Mouse (Mus musculus) heart, postnatal 0 days (tissue): ENCODE data around the gene Mef2a. TPM values are rescaled to one million over a fixed set of nuclear protein-coding genes. Genes with fewer than 3 reads are reported as not detected.
A peak's percentile ranks its signal among the peaks of the same experiment; 100 is the strongest.

Experiments
- ATAC-seq: fragments of 200-750 bp; cut with Nextera tagmentation; 2 replicates; pipeline ENCODE4 v1.8.0; 2017; ENCODE audit warnings: low read depth, moderate number of reproducible peaks, moderate library complexity; ENCODE audit not compliant: insufficient read depth
- DNase-seq: peaks from one replicate; pipeline ENCODE4 v3.0.0-alpha.2; 2016; ENCODE audit warnings: low spot score
- H3K27ac ChIP-seq: fragments of 300-500 bp; sonication (generic); 2 replicates; pipeline ENCODE4 v1.5.1; 2014; ENCODE audit warnings: low read depth, mild to moderate bottlenecking
- H3K27me3 ChIP-seq: fragments of 300-500 bp; sonication (generic); 2 replicates; pipeline ENCODE4 v1.6.1; 2014; ENCODE audit warnings: low read length, mixed read lengths; ENCODE audit not compliant: control insufficient read depth, insufficient read depth
- H3K36me3 ChIP-seq: fragments of 300-500 bp; sonication (generic); replicated peaks from 2 replicates; pipeline ENCODE4 v1.6.1; 2014; ENCODE audit warnings: low read length, mixed read lengths; ENCODE audit not compliant: control insufficient read depth, insufficient read depth
- H3K4me1 ChIP-seq: fragments of 300-500 bp; sonication (generic); 2 replicates; pipeline ENCODE4 v1.6.1; 2014; ENCODE audit warnings: antibody characterized with exemption; ENCODE audit not compliant: control insufficient read depth, insufficient read depth
- H3K4me2 ChIP-seq: fragments of 300-500 bp; sonication (generic); 2 replicates; pipeline ENCODE4 v1.6.1; 2014; ENCODE audit warnings: low read depth, mild to moderate bottlenecking, low read length, moderate library complexity
- H3K4me3 ChIP-seq: fragments of 300-500 bp; sonication (generic); 2 replicates; pipeline ENCODE4 v1.5.1; 2014; ENCODE audit warnings: low read depth, low read length
- H3K9ac ChIP-seq: fragments of 300-500 bp; sonication (generic); replicated peaks from 2 replicates; pipeline ENCODE4 v1.6.1; 2014; ENCODE audit warnings: low read depth, low read length, mixed read lengths
- H3K9me3 ChIP-seq: fragments of 300-500 bp; sonication (generic); replicated peaks from 2 replicates; pipeline ENCODE4 v1.6.1; 2016; ENCODE audit warnings: low read length; ENCODE audit not compliant: control insufficient read depth
- CTCF ChIP-seq: IDR thresholded peaks from 2 replicates; pipeline ENCODE4 v1.5.1; 2016; ENCODE audit warnings: antibody characterized with exemption, control low read depth, low read depth
- EP300 ChIP-seq: IDR thresholded peaks from 2 replicates; pipeline ENCODE4 v1.6.1; 2016; ENCODE audit warnings: antibody characterized with exemption, low read depth
- WGBS: fragments of 180-500 bp; shearing (Covaris S2); extraction: QIAGEN DNeasy Blood & Tissue Kit; methylation state at CpG from one replicate; pipeline ENCODE4 v1.1.7; 2014; 5-methylcytosine and 5-hydroxymethylcytosine counted together
- polyA plus RNA-seq: library from polyadenylated mRNA; unstranded; fragments of >200 nt; fragmentation: Nextera tagmentation; extraction: Ambion mirVana; gene quantifications from 2 replicates; pipeline ENCODE4 v1.2.1, GENCODE M21; 2015
- total RNA-seq: library from RNA; depleted of rRNA; stranded (reverse); fragments of >200 nt; gene quantifications from 2 replicates; pipeline ENCODE4 v1.2.3, GENCODE M21; 2014; ENCODE audit warnings: low replicate concordance

Mef2a gene
- total and polyA plus RNA-seq, 2 experiments from 2014 or later: 112 to 165 TPM

DNA sequence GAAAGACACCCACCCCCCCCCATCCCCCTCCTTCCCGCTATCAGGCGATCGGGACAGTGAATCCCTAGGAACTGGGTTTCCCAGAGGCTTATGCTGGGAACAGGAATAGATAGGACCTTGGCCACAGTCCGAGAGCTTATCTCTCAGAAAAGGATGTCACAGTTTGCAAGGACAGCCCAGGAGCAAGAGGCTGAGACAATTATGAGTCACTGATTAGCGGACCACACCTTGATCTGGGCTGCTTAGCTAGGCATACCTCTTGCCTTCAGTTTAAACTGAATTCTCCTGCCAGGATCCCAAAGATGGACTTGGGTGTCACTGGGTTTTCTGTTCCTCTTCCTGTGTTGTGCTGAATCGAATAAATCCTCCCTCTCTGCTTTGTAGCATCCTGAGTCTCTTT, 156.3 kb downstream of the Mef2a start:
- no peak overlapping the region for H3K4me3 ChIP-seq
- ATAC-seq: no peak
- no peaks in the 10 kb centered on the region for H3K9me3 ChIP-seq
- no peak overlapping the region for H3K9ac ChIP-seq
- no peak for DNase-seq
- no peaks in the 10 kb centered on the region; the same call in 1 of the 2 replicates for H3K4me1 ChIP-seq
- H3K27ac ChIP-seq: no peak overlapping the region
- WGBS: 46% methylated on average over 6 of the region's 6 CpGs
- H3K27me3 ChIP-seq: no peaks in the 10 kb centered on the region
- TF ChIP-seq CTCF (no peak), EP300 (no peak)
- no peak overlapping the region for H3K4me2 ChIP-seq
- no peaks in the 10 kb centered on the region for H3K36me3 ChIP-seq

GRCm38 (mm10) chr7:67213589-67213988, 159.1 kb downstream of the Mef2a start:
- WGBS: 73% methylated on average over 1 of the region's 1 CpGs
- no peak for TF ChIP-seq EP300
- TF ChIP-seq CTCF: no peak
- Histone ChIP-seq H3K27ac (no peak overlapping the region), H3K4me3 (no peak overlapping the region), H3K36me3 (no peaks in the 10 kb centered on the region), H3K4me2 (no peak overlapping the region), H3K4me1 (no peaks in the 10 kb centered on the region; the same call in 1 of the 2 replicates), H3K27me3 (no peaks in the 10 kb centered on the region), H3K9me3 (no peaks in the 10 kb centered on the region), H3K9ac (no peak overlapping the region)
- ATAC-seq (no peak), DNase-seq (no peak)

GRCm38 (mm10) chr7:67211971-67212370, 160.7 kb downstream of the Mef2a start:
- Histone ChIP-seq H3K27ac (no peak overlapping the region), H3K9me3 (no peaks in the 10 kb centered on the region), H3K9ac (no peak overlapping the region), H3K4me3 (no peak overlapping the region), H3K4me1 (no peaks in the 10 kb centered on the region; the same call in 1 of the 2 replicates), H3K36me3 (no peaks in the 10 kb centered on the region), H3K4me2 (no peak overlapping the region), H3K27me3 (no peaks in the 10 kb centered on the region)
- WGBS: 68% methylated on average over 4 of the region's 4 CpGs
- TF ChIP-seq EP300 (no peak), CTCF (no peak)
- no peak for DNase-seq
- no peak; the same call in 1 of the 2 replicates for ATAC-seq

- H3K9ac ChIP-seq: no peak overlapping the region
- no peaks in the 10 kb centered on the region for H3K27me3 ChIP-seq
- no peak overlapping the region for H3K27ac ChIP-seq
- no peaks in the 10 kb centered on the region; the same call in 1 of the 2 replicates for H3K4me1 ChIP-seq
- ATAC-seq: no peak
- H3K4me3 ChIP-seq: no peak overlapping the region
- H3K4me2 ChIP-seq: no peak overlapping the region
- no peaks in the 10 kb centered on the region for H3K36me3 ChIP-seq
- TF ChIP-seq CTCF (no peak), EP300 (no peak)
- DNase-seq: no peak
- H3K9me3 ChIP-seq: no peaks in the 10 kb centered on the region
- 62% methylated on average over 6 of the region's 6 CpGs for WGBS
Observed at GRCm38 (mm10) chr7:67211341-67211740, 161.3 kb downstream of the Mef2a start.

DNA sequence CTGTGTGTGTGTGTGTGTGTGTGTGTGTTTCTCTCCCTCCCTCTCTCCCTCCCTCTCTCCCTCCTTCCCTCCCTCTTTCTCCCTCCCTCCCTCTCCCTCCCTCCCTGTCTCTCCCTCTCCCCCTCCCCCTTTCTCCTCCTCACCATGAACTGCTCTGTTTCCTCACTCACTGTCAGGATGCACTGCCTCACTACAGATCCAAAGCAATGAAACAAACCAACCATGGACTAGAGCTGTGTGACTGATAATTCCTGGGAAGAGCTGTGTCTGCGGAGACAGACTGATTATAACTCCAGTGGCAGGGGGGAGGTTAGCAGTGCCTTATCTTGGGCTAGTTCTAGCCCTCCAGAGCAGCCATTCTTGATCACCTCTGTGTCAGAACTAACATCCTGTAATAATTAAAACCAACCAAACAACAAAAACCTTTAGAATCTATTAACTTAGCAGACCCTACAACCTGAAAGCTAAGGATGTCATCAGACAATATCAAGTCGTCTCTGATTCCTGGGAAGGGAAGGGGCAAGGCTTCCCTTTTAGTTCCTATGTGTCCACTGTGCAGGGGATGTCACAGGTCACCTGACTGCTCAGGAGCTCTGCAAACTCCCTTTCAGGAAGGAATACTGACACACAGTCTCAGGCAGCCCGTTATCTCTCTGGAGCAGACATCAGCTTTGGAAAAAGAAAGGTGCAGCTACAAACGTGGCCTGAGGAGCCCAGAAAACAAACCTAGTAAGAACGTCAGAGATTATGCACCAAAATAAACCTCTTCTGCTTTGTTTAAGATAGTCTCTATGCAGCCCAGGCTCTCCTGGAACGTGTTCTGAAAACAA, 162.4 kb downstream of the Mef2a start:
- H3K27me3 ChIP-seq: no peaks in the 10 kb centered on the region
- WGBS: 35% methylated on average over 6 of the region's 6 CpGs
- no peaks in the 10 kb centered on the region for H3K36me3 ChIP-seq
- no peak for TF ChIP-seq CTCF
- no peak for TF ChIP-seq EP300
- no peak overlapping the region for H3K4me2 ChIP-seq
- H3K4me1 ChIP-seq: no peaks in the 10 kb centered on the region
- 0 out of 2 replicates have a peak, but pooled peaks have one; percentile 11 for ATAC-seq
- no peak overlapping the region for H3K9ac ChIP-seq
- H3K9me3 ChIP-seq: no peaks in the 10 kb centered on the region
- no peak for DNase-seq
- no peak overlapping the region for H3K4me3 ChIP-seq
- no peak overlapping the region for H3K27ac ChIP-seq
